Mouse (Mus musculus) neural tube, embryonic 14.5 days (tissue): ENCODE measurements around the gene Mrpl23. TPM values are rescaled to one million over a fixed set of nuclear protein-coding genes. Genes with fewer than 3 reads are reported as not detected.

Experiments used
- ATAC-seq: fragments of 200-750 bp; cut with Nextera tagmentation; 2 replicates; pipeline ENCODE4 v1.8.0; 2017; ENCODE audit warnings: low read depth, mild to moderate bottlenecking, moderate TSS enrichment, moderate library complexity
- H3K27ac ChIP-seq: fragments of 300-500 bp; sonication (generic); 2 replicates; pipeline ENCODE4 v1.5.1; 2014; ENCODE audit warnings: low read depth, mild to moderate bottlenecking, control low read depth, low read length, moderate library complexity, mixed read lengths
- H3K27me3 ChIP-seq: fragments of 300-500 bp; sonication (generic); 2 replicates; pipeline ENCODE4 v1.6.1; 2014; ENCODE audit warnings: low read length; ENCODE audit not compliant: control insufficient read depth, insufficient read depth
- H3K36me3 ChIP-seq: fragments of 300-500 bp; sonication (generic); 2 replicates; pipeline ENCODE4 v1.6.1; 2014; ENCODE audit warnings: low read length, mixed read lengths; ENCODE audit not compliant: control insufficient read depth, insufficient read depth
- H3K4me1 ChIP-seq: fragments of 300-500 bp; sonication (generic); 2 replicates; pipeline ENCODE4 v1.6.1; 2014; ENCODE audit warnings: low read length; ENCODE audit not compliant: control insufficient read depth, insufficient read depth
- H3K4me2 ChIP-seq: fragments of 300-500 bp; sonication (generic); 2 replicates; pipeline ENCODE4 v1.6.1; 2014; ENCODE audit warnings: mild to moderate bottlenecking, low read depth, low read length, control low read depth
- H3K4me3 ChIP-seq: fragments of 300-500 bp; sonication (generic); 2 replicates; pipeline ENCODE4 v1.5.1; 2014; ENCODE audit warnings: low read depth, low read length, control low read depth, mixed read lengths
- H3K9ac ChIP-seq: fragments of 300-500 bp; sonication (generic); replicated peaks from 2 replicates; pipeline ENCODE4 v1.6.1; 2014; ENCODE audit warnings: low read depth, mild to moderate bottlenecking, control low read depth, low read length, mixed read lengths
- H3K9me3 ChIP-seq: fragments of 300-500 bp; sonication (generic); 2 replicates; pipeline ENCODE4 v1.6.1; 2016; ENCODE audit warnings: low read length; ENCODE audit not compliant: control insufficient read depth
- WGBS: fragments of 180-500 bp; shearing (Covaris S2); extraction: QIAGEN DNeasy Blood & Tissue Kit; methylation state at CpG from one replicate; pipeline ENCODE4 v1.1.7; 2014; 5-methylcytosine and 5-hydroxymethylcytosine counted together
- polyA plus RNA-seq: library from polyadenylated mRNA; unstranded; fragments of >200 nt; fragmentation: Nextera tagmentation; extraction: Ambion mirVana; gene quantifications from 2 replicates; pipeline ENCODE4 v1.2.1, GENCODE M21; 2014

Gene Mrpl23
- polyA plus RNA-seq, 1 experiment from 2014 or later: 21.4 TPM

- Histone ChIP-seq H3K4me3 (no peak overlapping the region), H3K4me1 (no peaks in the 10 kb centered on the region), H3K9ac (no peak overlapping the region), H3K36me3 (no peaks in the 10 kb centered on the region), H3K4me2 (no peak overlapping the region), H3K27ac (no peak overlapping the region), H3K27me3 (no peaks in the 10 kb centered on the region), H3K9me3 (no peaks in the 10 kb centered on the region)
- no peak for ATAC-seq
- 88% methylated on average over 2 of the region's 2 CpGs for WGBS
Measured at GRCm38 (mm10) chr7:142497775-142498174, 34.7 kb upstream of the Mrpl23 start.

GRCm38 (mm10) chr7:142498575-142498974 lies 33.9 kb upstream of the Mrpl23 start, which contains the start of gene Tnnt3:
Gene Tnnt3, plus strand, starts transcription at chr7:142498836.
- no peak within 1 kb of the TSS for H3K27ac ChIP-seq
- H3K27me3 ChIP-seq: no peaks in the 10 kb centered on the region
- no peak within 1 kb of the TSS for H3K4me3 ChIP-seq
- H3K4me2 ChIP-seq: no peak within 1 kb of the TSS
- no peaks in the 10 kb centered on the region for H3K36me3 ChIP-seq
- no peaks in the 10 kb centered on the region for H3K4me1 ChIP-seq
- WGBS: 82% methylated on average over 2 of the region's 2 CpGs
- ATAC-seq: no peak
- no peaks in the 10 kb centered on the region for H3K9me3 ChIP-seq
- H3K9ac ChIP-seq: no peak within 1 kb of the TSS

GRCm38 (mm10) chr7:142499010-142499721 lies 33.3 kb upstream of the Mrpl23 start:
- Histone ChIP-seq H3K27ac (no peak overlapping the region), H3K4me1 (no peaks in the 10 kb centered on the region), H3K4me3 (no peak overlapping the region), H3K9ac (no peak overlapping the region), H3K9me3 (no peaks in the 10 kb centered on the region), H3K36me3 (no peaks in the 10 kb centered on the region), H3K4me2 (no peak overlapping the region), H3K27me3 (no peaks in the 10 kb centered on the region)
- ATAC-seq: no peak
- WGBS: 78% methylated on average over 5 of the region's 5 CpGs

- H3K9ac ChIP-seq: no peak overlapping the region
- WGBS: 96% methylated on average over 1 of the region's 1 CpGs
- H3K4me2 ChIP-seq: no peak overlapping the region
- no peak overlapping the region for H3K27ac ChIP-seq
- no peaks in the 10 kb centered on the region for H3K36me3 ChIP-seq
- H3K9me3 ChIP-seq: no peaks in the 10 kb centered on the region
- no peaks in the 10 kb centered on the region for H3K4me1 ChIP-seq
- H3K27me3 ChIP-seq: no peaks in the 10 kb centered on the region
- no peak overlapping the region for H3K4me3 ChIP-seq
- ATAC-seq: no peak
Measured at GRCm38 (mm10) chr7:142500032-142500431, 32.5 kb upstream of the Mrpl23 start.

- no peaks in the 10 kb centered on the region for H3K27me3 ChIP-seq
- H3K4me3 ChIP-seq: no peak overlapping the region
- H3K9me3 ChIP-seq: no peaks in the 10 kb centered on the region
- ATAC-seq: no peak
- H3K9ac ChIP-seq: no peak overlapping the region
- 85% methylated on average over 4 of the region's 4 CpGs for WGBS
- no peaks in the 10 kb centered on the region for H3K36me3 ChIP-seq
- 0 out of 2 replicates have a peak, but pooled peaks cover 4% of the 10 kb centered on the region for H3K4me1 ChIP-seq
- no peak overlapping the region for H3K4me2 ChIP-seq
- H3K27ac ChIP-seq: no peak overlapping the region
Measured at GRCm38 (mm10) chr7:142503206-142503605, 29.3 kb upstream of the Mrpl23 start.

GRCm38 (mm10) chr7:142505942-142506341 lies 26.5 kb upstream of the Mrpl23 start:
- no peak overlapping the region for H3K4me2 ChIP-seq
- 0 out of 2 replicates have a peak, but pooled peaks cover 4% of the 10 kb centered on the region for H3K4me1 ChIP-seq
- H3K9me3 ChIP-seq: no peaks in the 10 kb centered on the region
- ATAC-seq: no peak
- no peak overlapping the region for H3K4me3 ChIP-seq
- H3K9ac ChIP-seq: no peak overlapping the region
- no peak overlapping the region for H3K27ac ChIP-seq
- no peaks in the 10 kb centered on the region for H3K27me3 ChIP-seq
- H3K36me3 ChIP-seq: no peaks in the 10 kb centered on the region
- 28% methylated on average over 2 of the region's 2 CpGs for WGBS

- H3K9ac ChIP-seq: no peak overlapping the region
- no peak overlapping the region for H3K27ac ChIP-seq
Measured at GRCm38 (mm10) chr7:142506501-142506900, 26.0 kb upstream of the Mrpl23 start.

GRCm38 (mm10) chr7:142507453-142507852 lies 25.0 kb upstream of the Mrpl23 start:
- no peaks in the 10 kb centered on the region for H3K27me3 ChIP-seq
- WGBS: 95% methylated on average over 9 of the region's 9 CpGs
- H3K9me3 ChIP-seq: no peaks in the 10 kb centered on the region
- H3K9ac ChIP-seq: no peak overlapping the region
- H3K4me2 ChIP-seq: no peak overlapping the region
- 0 out of 2 replicates have a peak, but pooled peaks cover 4% of the 10 kb centered on the region for H3K4me1 ChIP-seq
- H3K4me3 ChIP-seq: no peak overlapping the region
- no peak for ATAC-seq
- H3K36me3 ChIP-seq: no peaks in the 10 kb centered on the region
- H3K27ac ChIP-seq: no peak overlapping the region

More at GRCm38 (mm10) chr7:142506501-142506900, 26.0 kb upstream of the Mrpl23 start:
- Histone ChIP-seq H3K4me3 (no peak overlapping the region), H3K27me3 (no peaks in the 10 kb centered on the region), H3K36me3 (no peaks in the 10 kb centered on the region), H3K4me2 (no peak overlapping the region), H3K4me1 (0 out of 2 replicates have a peak, but pooled peaks cover 4% of the 10 kb centered on the region), H3K9me3 (no peaks in the 10 kb centered on the region)
- no peak for ATAC-seq
- 40% methylated on average over 4 of the region's 4 CpGs for WGBS

- Histone ChIP-seq H3K36me3 (no peaks in the 10 kb centered on the region), H3K27me3 (no peaks in the 10 kb centered on the region), H3K9me3 (no peaks in the 10 kb centered on the region), H3K4me2 (no peak overlapping the region), H3K4me1 (0 out of 2 replicates have a peak, but pooled peaks cover 4% of the 10 kb centered on the region), H3K9ac (no peak overlapping the region), H3K4me3 (no peak overlapping the region), H3K27ac (no peak overlapping the region; the same call in 1 of the 2 replicates)
- WGBS: 6% methylated on average over 14 of the region's 14 CpGs
- ATAC-seq: no peak
Measured at GRCm38 (mm10) chr7:142509518-142509917, 23.0 kb upstream of the Mrpl23 start.
